Mouse (Mus musculus) CH12.LX (cell line): ENCODE measurements around the gene Ppfibp2. TPM values are rescaled to one million over a fixed set of nuclear protein-coding genes. Genes with fewer than 3 reads are reported as not detected.

Source experiments
- DNase-seq: peaks from one replicate; pipeline ENCODE4 v3.0.0-alpha.2; 2013; ENCODE audit errors: extremely low read depth
- H3K27ac ChIP-seq: 2 replicates; pipeline ENCODE4 v1.5.1; 2012; ENCODE audit warnings: low read depth, mild to moderate bottlenecking, control low read depth, moderate library complexity; ENCODE audit not compliant: insufficient read depth
- H3K27me3 ChIP-seq: replicated peaks from 2 replicates; pipeline ENCODE3; 2012; ENCODE audit warnings: inconsistent platforms
- H3K36me3 ChIP-seq, 2 experiments: replicated peaks in 1 of 2; 2 replicates each; pipeline versions ENCODE3 to v1.6.1; 2012; ENCODE audit warnings: inconsistent platforms in 1 of 2, low read length in 1 of 2, mild to moderate bottlenecking in 1 of 2, mixed read lengths in 1 of 2, moderate library complexity in 1 of 2; ENCODE audit not compliant: control insufficient read depth in 1 of 2, insufficient read depth in 1 of 2
- H3K4me1 ChIP-seq, 2 experiments: 2 replicates each; pipeline ENCODE4 v1.6.1; 2012; ENCODE audit warnings: inconsistent platforms in 1 of 2, moderate library complexity in 1 of 2; ENCODE audit not compliant: insufficient read depth in 2 of 2, control insufficient read depth in 1 of 2
- H3K4me2 ChIP-seq: 2 replicates; pipeline ENCODE4 v1.6.1; 2012; ENCODE audit warnings: low read depth, mild to moderate bottlenecking, control low read depth; ENCODE audit not compliant: poor library complexity, insufficient read depth, severe bottlenecking
- H3K4me3 ChIP-seq, 3 experiments: fragments of 150-350 bp in 1 of 3; sonication (generic) in 1 of 3; replicated peaks in 1 of 3; 2 replicates each; pipeline versions ENCODE3 to v1.5.1; 2011 to 2012; ENCODE audit warnings: low read depth in 2 of 3, low read length in 2 of 3, mild to moderate bottlenecking in 2 of 3, moderate library complexity in 2 of 3, control low read depth in 1 of 3, improper control_type of control experiment in 1 of 3, inconsistent platforms in 1 of 3, mixed read lengths in 1 of 3; ENCODE audit not compliant: poor library complexity in 1 of 3
- H3K79me2 ChIP-seq: replicated peaks from 2 replicates; pipeline ENCODE4 v1.6.1; 2012; ENCODE audit warnings: mild to moderate bottlenecking, moderate library complexity; ENCODE audit not compliant: control insufficient read depth, poor library complexity, insufficient read depth, severe bottlenecking; ENCODE audit errors: extremely low read depth
- H3K9ac ChIP-seq: 2 replicates; pipeline ENCODE4 v1.6.1; 2012; ENCODE audit warnings: low read depth, mild to moderate bottlenecking, control low read depth, moderate library complexity; ENCODE audit not compliant: insufficient read depth
- H3K9me3 ChIP-seq: replicated peaks from 2 replicates; pipeline ENCODE3; 2012; ENCODE audit warnings: low read length, inconsistent platforms, mixed read lengths
- BHLHE40 ChIP-seq: IDR thresholded peaks from 2 replicates; pipeline ENCODE4 v1.6.1; 2011; ENCODE audit warnings: mild to moderate bottlenecking, low read depth, low read length, improper control_type of control experiment
- CHD1 ChIP-seq: IDR thresholded peaks from 2 replicates; pipeline ENCODE4 v1.6.1; 2012; ENCODE audit warnings: low read depth, low read length, improper control_type of control experiment, inconsistent platforms
- CHD2 ChIP-seq: IDR thresholded peaks from 2 replicates; pipeline ENCODE4 v1.6.1; 2011; ENCODE audit warnings: low read length, improper control_type of control experiment
- GABPA ChIP-seq: IDR thresholded peaks from 2 replicates; pipeline ENCODE4 v1.6.1; 2012; ENCODE audit warnings: low read depth, low read length, improper control_type of control experiment, inconsistent platforms; ENCODE audit not compliant: insufficient replicate concordance
- JUN ChIP-seq: IDR thresholded peaks from 2 replicates; pipeline ENCODE4 v1.6.1; 2011; ENCODE audit warnings: low read depth, mild to moderate bottlenecking, low read length, improper control_type of control experiment, moderate library complexity; ENCODE audit not compliant: insufficient read depth
- MAFK ChIP-seq: IDR thresholded peaks from 2 replicates; pipeline ENCODE4 v1.6.1; 2011; ENCODE audit warnings: low read length, improper control_type of control experiment; ENCODE audit not compliant: insufficient replicate concordance
- MAX ChIP-seq: IDR thresholded peaks from 2 replicates; pipeline ENCODE4 v1.6.1; 2011; ENCODE audit warnings: low read length, improper control_type of control experiment
- MYC ChIP-seq: IDR thresholded peaks from 2 replicates; pipeline ENCODE4 v1.6.1; 2011; ENCODE audit warnings: low read depth, mild to moderate bottlenecking, improper control_type of control experiment, low read length
- PAX5 ChIP-seq: IDR thresholded peaks from 2 replicates; pipeline ENCODE4 v1.6.1; 2012; ENCODE audit warnings: low read length, inconsistent platforms, mixed read lengths
- SIN3A ChIP-seq: IDR thresholded peaks from 2 replicates; pipeline ENCODE4 v1.6.1; 2012; ENCODE audit warnings: low read length, improper control_type of control experiment, inconsistent platforms
- SMC3 ChIP-seq: IDR thresholded peaks from 2 replicates; pipeline ENCODE4 v1.6.1; 2011; ENCODE audit warnings: low read depth, low read length, improper control_type of control experiment
- TCF12 ChIP-seq: IDR thresholded peaks from 2 replicates; pipeline ENCODE4 v1.6.1; 2014; ENCODE audit warnings: low read depth, mild to moderate bottlenecking, inconsistent platforms, low read length, improper control_type of control experiment
- UBTF ChIP-seq: IDR thresholded peaks from 2 replicates; pipeline ENCODE4 v1.6.1; 2012; ENCODE audit warnings: low read depth, mild to moderate bottlenecking, inconsistent platforms, low read length, improper control_type of control experiment, moderate library complexity
- ZKSCAN1 ChIP-seq: IDR thresholded peaks from 2 replicates; pipeline ENCODE4 v1.6.1; 2012; ENCODE audit warnings: low read depth, inconsistent platforms, low read length, improper control_type of control experiment, borderline replicate concordance
- ZNF384 ChIP-seq: IDR thresholded peaks from 2 replicates; pipeline ENCODE4 v1.6.1; 2012; ENCODE audit warnings: low read depth, low read length, improper control_type of control experiment, inconsistent platforms
- dilution Hi-C: fragments of 300-500 bp; cut with MboI; formaldehyde crosslinking; loops from 2 replicates; pipeline ENCODE4 v1.14.3; 2020; ENCODE audit warnings: low sequenced_read_pairs; ENCODE audit not compliant: extremely low pct_unique_long_range_greater_than_20kb, extremely low pct_ligation_motif_present
- in situ Hi-C: fragments of 300-500 bp; cut with MboI; formaldehyde crosslinking; loops from 3 replicates; pipeline ENCODE4 v1.14.3; 2019; ENCODE audit warnings: low sequenced_read_pairs, low pct_ligation_motif_present, low pct_unique_long_range_greater_than_20kb, mixed read lengths
- polyA plus RNA-seq: library from polyadenylated mRNA; unstranded; fragments of >175 nt; gene quantifications from 2 replicates; pipeline ENCODE4 v1.2.1, GENCODE M21; 2012; ENCODE audit warnings: low read depth; ENCODE audit not compliant: insufficient read length
- total RNA-seq, 2 experiments: library from RNA; depleted of rRNA; stranded (reverse); fragments of 300-350 nt in 1 of 2; fragments of >200 nt in 1 of 2; gene quantifications; 2 replicates each; pipeline ENCODE4 v1.2.3; 2012 to 2014

Gene Ppfibp2
- total and polyA plus RNA-seq, 3 experiments, result 30.2 to 40.3 (median 40.2) TPM

GRCm38 (mm10) chr7:107651821-107652220 is 56.8 kb downstream of the Ppfibp2 start:
- no peak overlapping the region for H3K4me3 ChIP-seq
- in situ Hi-C loops, result no loop called here

GRCm38 (mm10) chr7:107656451-107656850 is 61.4 kb downstream of the Ppfibp2 start:
- TF ChIP-seq MYC (no peak), PAX5 (no peak), MAFK (no peak), ZNF384 (no peak), SIN3A (no peak), CHD1 (no peak), JUN (no peak)
- TF ChIP-seq, all 38 proteins: peak for 0
- no peaks in the 10 kb centered on the region for H3K9me3 ChIP-seq
- H3K27me3 ChIP-seq, result no peaks in the 10 kb centered on the region
- dilution Hi-C loops (no loop called here), in situ Hi-C loops (no loop called here)
- no peak overlapping the region for H3K9ac ChIP-seq
- H3K27ac ChIP-seq, result no peak overlapping the region
- H3K4me3 ChIP-seq, result no peak overlapping the region
- peaks cover 24 to 84% of the 10 kb centered on the region in 2 experiments for H3K4me1 ChIP-seq
- H3K79me2 ChIP-seq, result peaks cover 4% of the 10 kb centered on the region
- no peak overlapping the region for H3K4me2 ChIP-seq
- DNase-seq, result no peak
- H3K36me3 ChIP-seq, result peaks cover 18 to 76% of the 10 kb centered on the region in 2 experiments

More at GRCm38 (mm10) chr7:107651821-107652220, 56.8 kb downstream of the Ppfibp2 start:
- no peak for TF ChIP-seq JUN
- TF ChIP-seq MAX, result no peak
- TF ChIP-seq ZKSCAN1, result no peak
- TF ChIP-seq, all 38 proteins: peak for 0
- H3K36me3 ChIP-seq, result peaks cover 18 to 46% of the 10 kb centered on the region in 2 experiments
- no peak overlapping the region for H3K27ac ChIP-seq
- no peaks in the 10 kb centered on the region for H3K27me3 ChIP-seq
- peaks cover 21 to 73% of the 10 kb centered on the region in 2 experiments for H3K4me1 ChIP-seq
- H3K9me3 ChIP-seq, result no peaks in the 10 kb centered on the region
- H3K79me2 ChIP-seq, result peaks cover 7% of the 10 kb centered on the region
- H3K9ac ChIP-seq, result no peak overlapping the region
- dilution Hi-C loops, result no loop called here
- DNase-seq, result no peak
- H3K4me2 ChIP-seq, result no peak overlapping the region

- Histone ChIP-seq H3K36me3 (peaks cover 9 to 72% of the 10 kb centered on the region in 2 experiments), H3K9ac (no peak overlapping the region), H3K79me2 (peaks cover 1% of the 10 kb centered on the region), H3K27me3 (no peaks in the 10 kb centered on the region), H3K27ac (no peak overlapping the region), H3K4me3 (no peak overlapping the region), H3K9me3 (no peaks in the 10 kb centered on the region), H3K4me2 (no peak overlapping the region), H3K4me1 (peaks cover 22 to 89% of the 10 kb centered on the region in 2 experiments)
- dilution Hi-C loops, result no loop called here
- in situ Hi-C loops, result no loop called here
- no peak for DNase-seq
- 0 out of 2 replicates have a peak, but pooled peaks have one; percentile 12 for TF ChIP-seq BHLHE40
- TF ChIP-seq ZNF384, result no peak
- TF ChIP-seq GABPA, result no peak
- TF ChIP-seq TCF12, result no peak
- TF ChIP-seq UBTF, result no peak
- TF ChIP-seq MAX, result no peak
- TF ChIP-seq SMC3, result no peak
- TF ChIP-seq CHD2, result no peak
Observed at GRCm38 (mm10) chr7:107659186-107659918, 64.3 kb downstream of the Ppfibp2 start.
